Mouse (Mus musculus): ENCODE results near the gene Plekhg4. TPM values are rescaled to one million over a fixed set of nuclear protein-coding genes. Genes with fewer than 3 reads are reported as not detected.

The Plekhg4 gene
- polyA plus RNA-seq (2014; fragmentation: Nextera tagmentation; extraction: Ambion mirVana): 0.11 and 0.23 TPM in 2 replicates

- Histone ChIP-seq H3K9ac (ENCODE audit: low read length) (no peak within 1 kb of the TSS), H3K4me2 (ENCODE audit: low read length) (no peak within 1 kb of the TSS), H3K9me3 (ENCODE audit: control insufficient read depth, low read length) (no peaks in the 10 kb centered on the region), H3K27ac (replicated peaks in 1 of 2; ENCODE audit: control insufficient read depth in 1 of 2, insufficient read depth in 1 of 2, low read depth in 2 of 2, low read length in 2 of 2) (no peak within 1 kb of the TSS), H3K4me1 (ENCODE audit: control insufficient read depth in 2 of 2, insufficient read depth in 2 of 2, low read length in 2 of 2) (peaks cover 2 to 10% of the 10 kb centered on the region in 2 experiments; a peak in 2 of 4 replicates), H3K27me3 (ENCODE audit: control insufficient read depth, insufficient read depth, low read length) (peaks cover 21% of the 10 kb centered on the region), H3K4me3 (ENCODE audit: control insufficient read depth in 1 of 2, insufficient read depth in 1 of 2, low read depth in 1 of 2, low read length in 2 of 2) (no peak within 1 kb of the TSS), H3K36me3 (ENCODE audit: control insufficient read depth, insufficient read depth, low read length) (no peaks in the 10 kb centered on the region)
- 34% methylated on average over 2 of the region's 2 CpGs for WGBS
- no peak for ATAC-seq (ENCODE audit: insufficient number of reproducible peaks, insufficient read depth, low FRiP score, low read depth)
Observed at GRCm38 (mm10) chr8:105373032-105373431, at the start of gene Plekhg4. Gene Plekhg4 (plus strand): TSS chr8:105373274.

GRCm38 (mm10) chr8:105325641-105326093 is 47.4 kb upstream of the Plekhg4 start:
- ATAC-seq (ENCODE audit: insufficient number of reproducible peaks, insufficient read depth, low FRiP score, low read depth): peak; percentile 18; the same call in 1 of the 2 replicates
- Histone ChIP-seq H3K27ac (replicated peaks in 1 of 2; ENCODE audit: control insufficient read depth in 1 of 2, insufficient read depth in 1 of 2, low read depth in 2 of 2, low read length in 2 of 2) (peak overlapping the region; percentile 58 to 70), H3K27me3 (ENCODE audit: control insufficient read depth, insufficient read depth, low read length) (no peaks in the 10 kb centered on the region), H3K9me3 (ENCODE audit: control insufficient read depth, low read length) (no peaks in the 10 kb centered on the region), H3K9ac (ENCODE audit: low read length) (peak overlapping the region; percentile 92), H3K4me3 (ENCODE audit: control insufficient read depth in 1 of 2, insufficient read depth in 1 of 2, low read depth in 1 of 2, low read length in 2 of 2) (peak overlapping the region; percentile 87 to 89), H3K4me2 (ENCODE audit: low read length) (peak overlapping the region; percentile 88), H3K36me3 (ENCODE audit: control insufficient read depth, insufficient read depth, low read length) (peaks cover 51% of the 10 kb centered on the region), H3K4me1 (ENCODE audit: control insufficient read depth in 2 of 2, insufficient read depth in 2 of 2, low read length in 2 of 2) (peaks cover 6 to 17% of the 10 kb centered on the region in 2 experiments)
- under 1% methylated on average over 12 of the region's 12 CpGs for WGBS

GRCm38 (mm10) chr8:105326141-105326672 is 46.9 kb upstream of the Plekhg4 start, which contains the start of the genes Lrrc29 and Tmem208:
Gene Lrrc29 (minus strand): TSS chr8:105326278.
Gene Tmem208 (plus strand): TSS chr8:105326354.
- Histone ChIP-seq H3K27me3 (ENCODE audit: control insufficient read depth, insufficient read depth, low read length) (no peaks in the 10 kb centered on the region), H3K27ac (replicated peaks in 1 of 2; ENCODE audit: control insufficient read depth in 1 of 2, insufficient read depth in 1 of 2, low read depth in 2 of 2, low read length in 2 of 2) (peak within 1 kb of the TSS; percentile 70 to 78), H3K9ac (ENCODE audit: low read length) (peak within 1 kb of the TSS; percentile 92), H3K9me3 (ENCODE audit: control insufficient read depth, low read length) (no peaks in the 10 kb centered on the region), H3K4me2 (ENCODE audit: low read length) (peak within 1 kb of the TSS; percentile 88), H3K4me3 (ENCODE audit: control insufficient read depth in 1 of 2, insufficient read depth in 1 of 2, low read depth in 1 of 2, low read length in 2 of 2) (peak within 1 kb of the TSS; percentile 87 to 89), H3K36me3 (ENCODE audit: control insufficient read depth, insufficient read depth, low read length) (peaks cover 56% of the 10 kb centered on the region), H3K4me1 (ENCODE audit: control insufficient read depth in 2 of 2, insufficient read depth in 2 of 2, low read length in 2 of 2) (peaks cover 6 to 17% of the 10 kb centered on the region in 2 experiments)
- under 1% methylated on average over 35 of the region's 36 CpGs for WGBS
- ATAC-seq (ENCODE audit: insufficient number of reproducible peaks, insufficient read depth, low FRiP score, low read depth): peak; percentile 87

DNA sequence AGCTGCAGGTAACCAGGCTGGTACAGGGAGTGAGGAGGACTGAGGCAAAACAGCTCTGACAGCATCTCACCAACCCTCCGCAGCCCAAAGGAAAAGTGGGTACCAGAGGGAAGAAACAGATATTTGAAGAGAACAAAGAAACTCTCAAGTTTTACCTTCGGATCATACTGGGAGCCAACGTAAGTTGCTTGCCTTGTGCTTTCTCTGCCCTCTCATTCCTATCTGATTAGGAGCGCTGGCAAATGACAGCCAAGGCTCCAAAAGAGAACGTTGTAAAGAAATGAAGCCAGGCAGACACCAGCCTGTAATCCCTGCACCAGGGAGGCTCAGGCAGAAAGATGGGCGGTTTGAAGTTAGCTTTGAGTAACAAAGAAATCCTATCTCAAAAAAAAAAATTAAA is 46.1 kb upstream of the Plekhg4 start:
- ATAC-seq (ENCODE audit: insufficient number of reproducible peaks, insufficient read depth, low FRiP score, low read depth): no peak
- H3K36me3 ChIP-seq (ENCODE audit: control insufficient read depth, insufficient read depth, low read length): peaks cover 56% of the 10 kb centered on the region
- H3K4me2 ChIP-seq (ENCODE audit: low read length): peak overlapping the region; percentile 88
- 27% methylated on average over 6 of the region's 6 CpGs for WGBS
- no peaks in the 10 kb centered on the region for H3K27me3 ChIP-seq (ENCODE audit: control insufficient read depth, insufficient read depth, low read length)
- peaks cover 6 to 17% of the 10 kb centered on the region in 2 experiments for H3K4me1 ChIP-seq (ENCODE audit: control insufficient read depth in 2 of 2, insufficient read depth in 2 of 2, low read length in 2 of 2)
- no peaks in the 10 kb centered on the region for H3K9me3 ChIP-seq (ENCODE audit: control insufficient read depth, low read length)
- H3K4me3 ChIP-seq (ENCODE audit: control insufficient read depth in 1 of 2, insufficient read depth in 1 of 2, low read depth in 1 of 2, low read length in 2 of 2): peak overlapping the region; percentile 87 to 89
- H3K27ac ChIP-seq (replicated peaks in 1 of 2; ENCODE audit: control insufficient read depth in 1 of 2, insufficient read depth in 1 of 2, low read depth in 2 of 2, low read length in 2 of 2): peak overlapping the region; percentile 70 to 78; a peak in 3 of 4 replicates
- peak overlapping the region; percentile 92 for H3K9ac ChIP-seq (ENCODE audit: low read length)

DNA sequence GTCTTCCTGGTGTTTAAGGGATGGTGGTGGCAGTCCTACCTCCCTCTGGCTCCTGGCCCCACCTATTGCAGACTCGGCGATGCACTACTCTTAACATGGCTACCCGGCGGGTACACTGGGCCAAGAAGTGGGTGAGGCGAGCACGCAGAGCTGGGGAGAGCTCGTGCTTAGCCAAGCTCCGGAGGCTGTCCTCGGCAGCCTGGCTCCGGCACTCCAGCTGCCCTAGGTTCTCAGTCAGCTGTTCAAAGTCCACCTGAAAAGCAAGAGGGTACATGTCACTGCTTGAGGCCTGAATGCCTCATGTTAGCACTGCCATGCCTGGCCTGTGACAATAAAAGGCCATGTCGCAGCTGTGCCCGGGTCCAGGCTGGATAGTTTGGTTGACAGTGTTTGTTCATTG is 42.7 kb upstream of the Plekhg4 start:
- Histone ChIP-seq H3K36me3 (ENCODE audit: control insufficient read depth, insufficient read depth, low read length) (peaks cover 74% of the 10 kb centered on the region), H3K4me2 (ENCODE audit: low read length) (no peak overlapping the region), H3K4me1 (ENCODE audit: control insufficient read depth in 2 of 2, insufficient read depth in 2 of 2, low read length in 2 of 2) (peaks cover 6 to 13% of the 10 kb centered on the region in 2 experiments), H3K4me3 (ENCODE audit: control insufficient read depth in 1 of 2, insufficient read depth in 1 of 2, low read depth in 1 of 2, low read length in 2 of 2) (no peak overlapping the region), H3K27me3 (ENCODE audit: control insufficient read depth, insufficient read depth, low read length) (no peaks in the 10 kb centered on the region), H3K27ac (replicated peaks in 1 of 2; ENCODE audit: control insufficient read depth in 1 of 2, insufficient read depth in 1 of 2, low read depth in 2 of 2, low read length in 2 of 2) (no peak overlapping the region), H3K9ac (ENCODE audit: low read length) (no peak overlapping the region), H3K9me3 (ENCODE audit: control insufficient read depth, low read length) (no peaks in the 10 kb centered on the region)
- no peak for ATAC-seq (ENCODE audit: insufficient number of reproducible peaks, insufficient read depth, low FRiP score, low read depth)
- 94% methylated on average over 12 of the region's 12 CpGs for WGBS

- Histone ChIP-seq H3K27ac (replicated peaks in 1 of 2; ENCODE audit: control insufficient read depth in 1 of 2, insufficient read depth in 1 of 2, low read depth in 2 of 2, low read length in 2 of 2) (no peak overlapping the region), H3K9ac (ENCODE audit: low read length) (no peak overlapping the region), H3K4me3 (ENCODE audit: control insufficient read depth in 1 of 2, insufficient read depth in 1 of 2, low read depth in 1 of 2, low read length in 2 of 2) (no peak overlapping the region), H3K9me3 (ENCODE audit: control insufficient read depth, low read length) (no peaks in the 10 kb centered on the region), H3K4me2 (ENCODE audit: low read length) (no peak overlapping the region), H3K4me1 (ENCODE audit: control insufficient read depth in 2 of 2, insufficient read depth in 2 of 2, low read length in 2 of 2) (peaks cover 3 to 9% of the 10 kb centered on the region in 2 experiments; a peak in 3 of 4 replicates), H3K36me3 (ENCODE audit: control insufficient read depth, insufficient read depth, low read length) (peaks cover 86% of the 10 kb centered on the region), H3K27me3 (ENCODE audit: control insufficient read depth, insufficient read depth, low read length) (no peaks in the 10 kb centered on the region)
- ATAC-seq (ENCODE audit: insufficient number of reproducible peaks, insufficient read depth, low FRiP score, low read depth): no peak
- 93% methylated on average over 22 of the region's 22 CpGs for WGBS
Observed at GRCm38 (mm10) chr8:105331469-105331868, 41.6 kb upstream of the Plekhg4 start.

DNA sequence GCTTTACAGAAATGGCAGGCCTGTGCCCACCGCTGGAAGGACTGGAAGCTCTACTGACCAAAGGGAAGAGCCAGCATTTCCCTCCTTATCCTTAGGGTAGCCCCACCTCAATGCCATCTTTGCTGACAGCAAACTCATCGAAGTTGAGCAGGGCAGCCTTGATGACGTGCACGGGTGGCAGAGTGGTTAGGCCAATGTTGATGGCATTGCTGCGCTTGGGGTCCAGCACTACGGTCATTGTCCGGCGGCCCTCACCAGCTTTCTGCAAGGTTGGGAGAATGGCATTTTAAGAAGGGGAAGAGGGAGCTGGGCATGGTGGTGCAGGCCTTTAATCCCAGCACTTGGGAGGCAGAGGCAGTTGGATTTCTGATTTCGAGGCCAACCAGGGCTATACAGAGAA is 41.1 kb upstream of the Plekhg4 start:
- Histone ChIP-seq H3K4me1 (ENCODE audit: control insufficient read depth in 2 of 2, insufficient read depth in 2 of 2, low read length in 2 of 2) (peaks cover 3 to 7% of the 10 kb centered on the region in 2 experiments; a peak in 3 of 4 replicates), H3K9me3 (ENCODE audit: control insufficient read depth, low read length) (no peaks in the 10 kb centered on the region)

More for the DNA sequence above, 41.1 kb upstream of the Plekhg4 start:
- 93% methylated on average over 9 of the region's 9 CpGs for WGBS
- Histone ChIP-seq H3K9ac (ENCODE audit: low read length) (no peak overlapping the region), H3K4me2 (ENCODE audit: low read length) (no peak overlapping the region), H3K27ac (replicated peaks in 1 of 2; ENCODE audit: control insufficient read depth in 1 of 2, insufficient read depth in 1 of 2, low read depth in 2 of 2, low read length in 2 of 2) (no peak overlapping the region), H3K27me3 (ENCODE audit: control insufficient read depth, insufficient read depth, low read length) (no peaks in the 10 kb centered on the region), H3K36me3 (ENCODE audit: control insufficient read depth, insufficient read depth, low read length) (peaks cover 90% of the 10 kb centered on the region), H3K4me3 (ENCODE audit: control insufficient read depth in 1 of 2, insufficient read depth in 1 of 2, low read depth in 1 of 2, low read length in 2 of 2) (no peak overlapping the region)
- ATAC-seq (ENCODE audit: insufficient number of reproducible peaks, insufficient read depth, low FRiP score, low read depth): no peak

Measured in heart, embryonic 14.5 days (tissue).